Mouse (Mus musculus): Measurements from ENCODE around the gene Dctn2. TPM values are rescaled to one million over a fixed set of nuclear protein-coding genes. Genes with fewer than 3 reads are reported as not detected.

Dctn2 gene
- polyA plus RNA-seq, 1 experiment from 2014 or later: 230 TPM

DNA sequence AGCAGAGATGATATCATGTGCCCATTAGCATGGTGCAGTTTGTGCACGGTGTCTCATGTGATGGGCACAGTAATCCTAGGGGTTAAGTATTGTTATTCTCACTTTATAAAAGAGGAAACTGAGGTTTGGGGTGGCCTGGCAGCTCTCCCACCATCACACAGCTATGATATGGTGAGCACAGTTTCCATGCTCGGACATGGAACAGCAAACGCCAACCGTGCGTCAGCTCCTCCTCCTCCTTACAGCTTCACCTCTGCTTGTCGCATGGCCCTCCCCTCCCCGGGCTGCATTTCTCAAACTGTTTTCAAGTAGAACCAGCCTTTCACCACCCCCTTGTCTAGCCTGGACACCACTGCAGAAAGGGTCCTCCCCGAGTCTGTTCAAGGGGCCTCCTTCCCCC lies 7.7 kb upstream of the Dctn2 start:
- no peak for ATAC-seq (ENCODE audit: insufficient read depth, low FRiP score, low TSS enrichment)
- H3K27me3 ChIP-seq (ENCODE audit: control insufficient read depth, insufficient read depth, low read length): peaks cover 5% of the 10 kb centered on the region
- no peak overlapping the region for H3K9ac ChIP-seq (ENCODE audit: low read length)
- H3K27ac ChIP-seq (ENCODE audit: low read depth, low read length): no peak overlapping the region
- WGBS: 87% methylated on average over 8 of the region's 8 CpGs
- no peak overlapping the region for H3K4me2 ChIP-seq (ENCODE audit: low read depth)
- no peak for DNase-seq (ENCODE audit: low spot score)
- H3K4me1 ChIP-seq (ENCODE audit: control insufficient read depth, insufficient read depth, low read length): 0 out of 2 replicates have a peak, but pooled peaks cover 7% of the 10 kb centered on the region
- H3K4me3 ChIP-seq (ENCODE audit: low read depth, low read length): no peak overlapping the region
- no peaks in the 10 kb centered on the region for H3K36me3 ChIP-seq (ENCODE audit: control insufficient read depth, insufficient read depth, low read length)
- H3K9me3 ChIP-seq (ENCODE audit: control insufficient read depth, low read length): no peaks in the 10 kb centered on the region

GRCm38 (mm10) chr10:127261706-127262547 lies 4.2 kb upstream of the Dctn2 start:
- Histone ChIP-seq H3K27ac (ENCODE audit: low read depth, low read length) (no peak overlapping the region), H3K9me3 (ENCODE audit: control insufficient read depth, low read length) (no peaks in the 10 kb centered on the region), H3K4me1 (ENCODE audit: control insufficient read depth, insufficient read depth, low read length) (peaks cover 8% of the 10 kb centered on the region), H3K9ac (ENCODE audit: low read length) (peak overlapping the region; percentile 63), H3K4me2 (ENCODE audit: low read depth) (peak overlapping the region; percentile 72), H3K36me3 (ENCODE audit: control insufficient read depth, insufficient read depth, low read length) (no peaks in the 10 kb centered on the region), H3K27me3 (ENCODE audit: control insufficient read depth, insufficient read depth, low read length) (peaks cover 9% of the 10 kb centered on the region), H3K4me3 (ENCODE audit: low read depth, low read length) (peak overlapping the region; percentile 51)
- DNase-seq (ENCODE audit: low spot score): no peak
- 74% methylated on average over 15 of the region's 15 CpGs for WGBS
- no peak for ATAC-seq (ENCODE audit: insufficient read depth, low FRiP score, low TSS enrichment)

GRCm38 (mm10) chr10:127262548-127263398 lies 3.4 kb upstream of the Dctn2 start, which contains the start of gene Kif5a:
Gene Kif5a, minus strand, starts transcription at chr10:127263348.
- H3K4me3 ChIP-seq (ENCODE audit: low read depth, low read length): peak within 1 kb of the TSS; percentile 51
- no peaks in the 10 kb centered on the region for H3K36me3 ChIP-seq (ENCODE audit: control insufficient read depth, insufficient read depth, low read length)
- H3K9ac ChIP-seq (ENCODE audit: low read length): peak within 1 kb of the TSS; percentile 63
- H3K4me1 ChIP-seq (ENCODE audit: control insufficient read depth, insufficient read depth, low read length): peaks cover 14% of the 10 kb centered on the region
- DNase-seq (ENCODE audit: low spot score) (peak; percentile 64), ATAC-seq (ENCODE audit: insufficient read depth, low FRiP score, low TSS enrichment) (no peak)
- H3K27me3 ChIP-seq (ENCODE audit: control insufficient read depth, insufficient read depth, low read length): peaks cover 9% of the 10 kb centered on the region
- H3K27ac ChIP-seq (ENCODE audit: low read depth, low read length): peak within 1 kb of the TSS; percentile 42
- WGBS: 1% methylated on average over 52 of the region's 53 CpGs
- no peaks in the 10 kb centered on the region for H3K9me3 ChIP-seq (ENCODE audit: control insufficient read depth, low read length)
- peak within 1 kb of the TSS; percentile 72 for H3K4me2 ChIP-seq (ENCODE audit: low read depth)

- H3K36me3 ChIP-seq (ENCODE audit: control insufficient read depth, insufficient read depth, low read length): no peaks in the 10 kb centered on the region
- H3K27ac ChIP-seq (ENCODE audit: low read depth, low read length): no peak overlapping the region
- H3K4me1 ChIP-seq (ENCODE audit: control insufficient read depth, insufficient read depth, low read length): peaks cover 20% of the 10 kb centered on the region
- DNase-seq (ENCODE audit: low spot score) (no peak), ATAC-seq (ENCODE audit: insufficient read depth, low FRiP score, low TSS enrichment) (no peak)
- H3K9me3 ChIP-seq (ENCODE audit: control insufficient read depth, low read length): no peaks in the 10 kb centered on the region
- H3K27me3 ChIP-seq (ENCODE audit: control insufficient read depth, insufficient read depth, low read length): peaks cover 9% of the 10 kb centered on the region
- 49% methylated on average over 3 of the region's 3 CpGs for WGBS
- H3K4me3 ChIP-seq (ENCODE audit: low read depth, low read length): no peak overlapping the region; the same call in 1 of the 2 replicates
- H3K9ac ChIP-seq (ENCODE audit: low read length): no peak overlapping the region
- no peak overlapping the region for H3K4me2 ChIP-seq (ENCODE audit: low read depth)
Observed at GRCm38 (mm10) chr10:127263631-127264030, 2.5 kb upstream of the Dctn2 start.

DNA sequence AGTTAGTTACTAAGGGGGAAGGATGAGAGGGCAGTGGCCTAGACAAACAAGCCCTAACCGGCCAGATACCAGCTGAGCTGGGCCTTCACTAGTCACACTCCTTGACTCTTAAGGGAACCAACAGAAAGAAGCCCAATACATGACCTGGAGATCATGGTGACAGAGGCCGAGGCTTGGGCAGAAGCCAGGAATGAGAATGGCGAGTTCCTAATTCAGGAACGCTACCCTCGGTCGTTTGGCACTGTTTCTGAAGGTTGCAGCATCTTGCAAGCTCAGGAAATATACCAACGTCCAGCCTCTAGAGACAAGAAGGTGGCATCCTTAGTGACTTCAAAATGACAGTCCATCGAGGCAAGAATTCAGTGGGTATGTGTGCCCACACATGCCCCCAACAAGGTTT lies 1.8 kb upstream of the Dctn2 start:
- Histone ChIP-seq H3K4me1 (ENCODE audit: control insufficient read depth, insufficient read depth, low read length) (peaks cover 19% of the 10 kb centered on the region), H3K9me3 (ENCODE audit: control insufficient read depth, low read length) (no peaks in the 10 kb centered on the region), H3K4me2 (ENCODE audit: low read depth) (no peak overlapping the region), H3K27ac (ENCODE audit: low read depth, low read length) (no peak overlapping the region), H3K9ac (ENCODE audit: low read length) (no peak overlapping the region), H3K27me3 (ENCODE audit: control insufficient read depth, insufficient read depth, low read length) (peaks cover 9% of the 10 kb centered on the region), H3K4me3 (ENCODE audit: low read depth, low read length) (no peak overlapping the region), H3K36me3 (ENCODE audit: control insufficient read depth, insufficient read depth, low read length) (0 out of 2 replicates have a peak, but pooled peaks cover 2% of the 10 kb centered on the region)
- DNase-seq (ENCODE audit: low spot score) (no peak), ATAC-seq (ENCODE audit: insufficient read depth, low FRiP score, low TSS enrichment) (no peak)
- WGBS: 83% methylated on average over 8 of the region's 8 CpGs

- no peak overlapping the region for H3K9ac ChIP-seq (ENCODE audit: low read length)
- no peak overlapping the region for H3K4me3 ChIP-seq (ENCODE audit: low read depth, low read length)
- ATAC-seq (ENCODE audit: insufficient read depth, low FRiP score, low TSS enrichment): no peak
- H3K4me2 ChIP-seq (ENCODE audit: low read depth): no peak overlapping the region
- H3K27me3 ChIP-seq (ENCODE audit: control insufficient read depth, insufficient read depth, low read length): peaks cover 9% of the 10 kb centered on the region
- H3K27ac ChIP-seq (ENCODE audit: low read depth, low read length): no peak overlapping the region
- no peak for DNase-seq (ENCODE audit: low spot score)
- H3K9me3 ChIP-seq (ENCODE audit: control insufficient read depth, low read length): no peaks in the 10 kb centered on the region
- H3K36me3 ChIP-seq (ENCODE audit: control insufficient read depth, insufficient read depth, low read length): 0 out of 2 replicates have a peak, but pooled peaks cover 2% of the 10 kb centered on the region
- peaks cover 16% of the 10 kb centered on the region for H3K4me1 ChIP-seq (ENCODE audit: control insufficient read depth, insufficient read depth, low read length)
- WGBS: 69% methylated on average over 4 of the region's 4 CpGs
Observed at GRCm38 (mm10) chr10:127264971-127265370, 1.2 kb upstream of the Dctn2 start.

GRCm38 (mm10) chr10:127265727-127266111 lies 449 bp upstream of the Dctn2 start:
- H3K27ac ChIP-seq (ENCODE audit: low read depth, low read length): no peak overlapping the region
- H3K36me3 ChIP-seq (ENCODE audit: control insufficient read depth, insufficient read depth, low read length): peaks cover 4% of the 10 kb centered on the region; the same call in 1 of the 2 replicates
- H3K9ac ChIP-seq (ENCODE audit: low read length): no peak overlapping the region
- peak overlapping the region; percentile 1; the same call in 1 of the 2 replicates for H3K4me2 ChIP-seq (ENCODE audit: low read depth)
- H3K4me3 ChIP-seq (ENCODE audit: low read depth, low read length): no peak overlapping the region
- ATAC-seq (ENCODE audit: insufficient read depth, low FRiP score, low TSS enrichment): 0 out of 2 replicates have a peak, but pooled peaks have one; percentile 36
- DNase-seq (ENCODE audit: low spot score): no peak
- H3K9me3 ChIP-seq (ENCODE audit: control insufficient read depth, low read length): no peaks in the 10 kb centered on the region
- 30% methylated on average over 4 of the region's 4 CpGs for WGBS
- peaks cover 16% of the 10 kb centered on the region for H3K4me1 ChIP-seq (ENCODE audit: control insufficient read depth, insufficient read depth, low read length)
- H3K27me3 ChIP-seq (ENCODE audit: control insufficient read depth, insufficient read depth, low read length): peaks cover 9% of the 10 kb centered on the region

DNA sequence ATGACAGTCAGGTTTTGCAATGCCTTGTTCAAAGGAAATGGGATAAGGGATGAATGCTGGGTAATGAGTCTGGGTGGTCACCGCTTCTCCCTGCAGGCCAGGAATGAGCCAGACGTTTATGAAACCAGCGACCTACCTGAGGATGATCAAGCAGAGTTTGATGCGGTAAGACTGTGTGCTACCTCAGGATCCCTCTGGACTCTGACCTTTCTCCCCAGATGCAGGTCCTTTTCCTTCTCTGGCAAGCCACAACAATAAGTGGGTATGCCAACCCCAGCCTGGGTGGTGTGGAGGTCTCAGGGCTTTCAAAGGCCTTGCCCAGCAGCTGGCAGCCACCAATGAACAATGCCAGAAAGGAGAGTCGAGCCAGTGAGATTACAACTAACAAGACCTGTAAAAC lies 1.1 kb downstream of the Dctn2 start:
- Histone ChIP-seq H3K4me2 (ENCODE audit: low read depth) (peak overlapping the region; percentile 94), H3K9me3 (ENCODE audit: control insufficient read depth, low read length) (no peaks in the 10 kb centered on the region), H3K9ac (ENCODE audit: low read length) (peak overlapping the region; percentile 99), H3K27ac (ENCODE audit: low read depth, low read length) (no peak overlapping the region), H3K36me3 (ENCODE audit: control insufficient read depth, insufficient read depth, low read length) (peaks cover 4% of the 10 kb centered on the region; the same call in 1 of the 2 replicates), H3K4me3 (ENCODE audit: low read depth, low read length) (peak overlapping the region; percentile 99), H3K27me3 (ENCODE audit: control insufficient read depth, insufficient read depth, low read length) (peaks cover 9% of the 10 kb centered on the region), H3K4me1 (ENCODE audit: control insufficient read depth, insufficient read depth, low read length) (peaks cover 16% of the 10 kb centered on the region)
- ATAC-seq (ENCODE audit: insufficient read depth, low FRiP score, low TSS enrichment) (no peak), DNase-seq (ENCODE audit: low spot score) (no peak)
- WGBS: 82% methylated on average over 5 of the region's 5 CpGs
